Mouse (Mus musculus) c-Kit-positive CD71-positive TER-119-negative erythroid progenitor cells, embryonic 14.5 days (primary cell): ENCODE measurements at regions not wholly inside any gene's neighbourhood (a gene's known extent, or its start where the extent isn't known, plus 50 kb on each side); places are given as distances from the start of the nearest gene placed in this dataset.

Source experiments
- DNase-seq: peaks from one replicate; pipeline ENCODE4 v3.0.0-alpha.2; 2013; ENCODE audit warnings: low read depth

- no peak for DNase-seq
Observed at GRCm38 (mm10) chr19:21146860-21147390, 125.2 kb upstream of the Zfand5 start.

GRCm38 (mm10) chr19:21144659-21145283 lies 127.3 kb upstream of the Zfand5 start:
- DNase-seq = peak; percentile 13

- no peak for DNase-seq
Observed at GRCm38 (mm10) chr19:21143970-21144595, 128.0 kb upstream of the Zfand5 start.

- DNase-seq = no peak
Observed at GRCm38 (mm10) chr19:21140456-21140855, 131.6 kb upstream of the Zfand5 start.

GRCm38 (mm10) chr19:21138998-21139495 lies 133.0 kb upstream of the Zfand5 start:
- DNase-seq = no peak

- DNase-seq = no peak
Observed at GRCm38 (mm10) chr19:21136756-21137155, 135.3 kb upstream of the Zfand5 start.

DNA sequence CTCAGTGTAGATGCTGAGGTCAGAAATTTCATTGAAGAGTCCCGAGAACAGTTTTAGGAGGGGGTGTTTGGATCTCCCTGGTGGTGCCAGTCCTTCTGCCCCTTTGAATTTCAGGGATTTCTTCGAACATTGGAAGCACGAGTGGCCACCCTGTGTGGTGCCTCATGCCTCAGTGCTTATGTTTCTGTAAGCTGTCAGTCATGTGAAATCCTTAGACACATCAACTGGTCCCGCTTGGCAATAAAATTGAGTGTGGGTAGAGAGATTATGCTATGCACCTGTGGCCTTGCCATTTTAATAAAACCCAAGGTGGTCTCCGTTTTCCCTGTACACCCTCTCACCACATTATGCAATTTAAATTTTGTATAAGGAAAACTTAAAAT lies 136.1 kb upstream of the Zfand5 start:
- DNase-seq = no peak

DNA sequence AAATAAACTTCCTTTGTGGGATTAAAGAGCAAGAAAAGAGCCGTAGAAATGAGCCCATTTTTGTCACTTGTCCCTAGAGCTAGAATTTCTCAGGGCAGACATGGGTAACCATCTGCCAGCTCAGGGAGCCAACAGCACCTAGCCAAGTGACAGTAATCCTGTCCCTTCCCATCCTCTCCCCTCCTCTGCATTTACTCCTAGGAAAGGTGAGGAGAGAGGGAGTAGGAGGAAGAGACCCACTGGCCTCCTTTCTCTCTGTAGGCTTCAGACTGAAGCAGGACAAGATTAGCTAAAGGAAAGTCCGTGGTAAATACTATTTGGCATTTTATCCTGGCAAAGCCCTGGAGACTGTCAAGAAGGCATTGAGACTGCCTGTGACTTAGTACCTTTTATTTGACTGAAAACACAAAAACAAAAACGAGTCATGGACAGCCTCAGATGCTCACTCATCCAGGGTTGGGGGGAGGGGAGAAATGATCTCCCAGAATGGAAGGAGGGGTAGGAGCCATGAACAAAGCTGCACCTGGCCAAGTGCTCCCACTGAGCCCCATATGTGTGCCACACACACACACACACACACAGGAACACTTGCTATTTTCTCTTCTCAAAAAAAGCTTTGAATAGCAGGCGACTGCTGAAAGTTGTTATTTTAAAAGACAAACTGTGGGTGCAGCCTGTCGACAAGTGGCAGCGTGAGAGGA lies 136.6 kb upstream of the Zfand5 start:
- DNase-seq = no peak

DNA sequence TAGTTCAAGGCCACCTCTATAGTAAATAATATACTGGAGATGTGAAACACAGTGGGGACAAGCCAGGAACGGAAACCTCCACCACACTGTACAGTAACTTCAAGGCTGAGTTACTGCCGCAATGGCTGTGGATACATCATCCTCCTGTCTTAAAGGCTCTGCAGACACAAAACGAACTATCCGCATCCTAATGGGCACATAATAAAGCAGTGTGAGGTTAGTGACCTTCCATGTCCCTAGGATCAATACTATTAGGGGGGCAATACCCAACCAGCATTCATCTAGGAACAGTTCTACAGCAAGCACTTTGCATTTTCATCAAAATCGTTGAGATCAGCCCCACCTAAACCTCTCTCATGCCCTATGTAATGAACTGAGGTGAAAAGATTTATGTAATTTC lies 142.4 kb upstream of the Zfand5 start:
- DNase-seq = no peak

DNA sequence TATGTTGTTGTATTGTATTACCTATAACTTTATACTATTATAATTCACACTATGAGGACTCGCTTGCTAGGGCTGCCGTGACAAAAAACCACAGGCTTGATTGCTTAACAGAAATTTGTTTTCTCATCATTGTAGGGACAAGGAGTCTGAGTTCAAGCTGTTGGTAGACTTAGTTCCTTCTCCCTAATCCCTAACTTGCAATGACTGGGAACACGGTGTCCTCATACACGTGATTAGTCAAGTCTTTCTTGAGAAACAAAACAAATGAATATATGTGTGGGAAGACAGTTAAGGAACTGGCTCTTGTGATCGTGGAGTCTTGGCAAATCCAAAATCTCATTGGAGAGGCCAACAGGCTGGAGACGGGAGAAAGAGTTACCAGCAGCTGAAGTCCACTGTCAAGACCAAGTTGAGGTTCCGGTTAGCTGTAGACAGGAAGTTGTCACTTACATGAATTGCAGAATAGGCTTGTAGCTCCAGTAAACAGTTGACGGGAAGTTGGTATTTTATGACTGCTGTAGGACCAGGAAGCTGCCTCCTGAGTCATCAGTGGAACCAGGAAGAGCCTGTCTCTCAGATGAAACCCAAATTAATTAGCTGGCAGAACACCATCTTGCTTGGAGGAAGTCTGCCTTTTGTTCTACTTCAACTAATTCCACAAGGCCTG lies 144.9 kb upstream of the Zfand5 start:
- DNase-seq = no peak

DNA sequence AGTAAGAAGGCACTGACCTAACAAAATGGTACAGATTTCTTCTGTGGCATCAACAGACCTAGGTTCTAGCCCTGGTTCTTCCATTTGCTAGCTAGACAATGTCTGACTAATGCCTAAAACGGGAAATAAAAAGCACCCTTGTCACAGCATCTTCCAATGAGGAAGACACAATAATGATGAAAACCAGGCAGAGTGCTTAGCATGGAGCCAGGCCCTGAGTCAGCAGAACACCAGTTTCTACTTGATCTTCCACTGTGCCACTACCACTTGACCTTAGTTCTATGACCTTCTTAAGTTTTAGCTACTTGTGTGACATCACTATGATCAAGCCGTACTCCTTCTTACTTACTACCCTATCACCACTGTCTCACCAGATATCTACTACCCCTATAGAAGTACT lies 145.4 kb upstream of the Zfand5 start:
- no peak for DNase-seq

GRCm38 (mm10) chr19:21119477-21119876 lies 152.6 kb upstream of the Zfand5 start:
- no peak for DNase-seq

DNA sequence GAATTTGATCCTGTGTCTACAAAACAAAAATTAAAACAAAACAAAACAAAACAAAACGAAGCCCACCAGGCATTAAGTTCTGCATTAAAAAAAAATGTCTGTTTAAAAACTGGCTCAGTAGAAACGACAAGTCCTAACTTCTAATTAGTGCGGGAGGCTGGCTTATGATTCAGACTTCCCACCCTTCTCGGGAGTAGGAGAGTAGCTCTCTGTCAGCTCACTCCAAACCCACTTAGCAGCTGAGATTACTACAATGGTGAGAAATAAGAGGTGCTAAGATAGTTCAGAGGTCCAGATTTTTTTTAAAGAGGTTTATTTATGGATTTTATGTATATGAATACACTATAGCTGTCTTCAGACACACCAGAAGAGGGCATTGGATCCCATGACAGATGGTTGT lies 153.3 kb upstream of the Zfand5 start:
- no peak for DNase-seq

- no peak for DNase-seq
Observed at GRCm38 (mm10) chr19:21115693-21116092, 156.4 kb upstream of the Zfand5 start.

DNA sequence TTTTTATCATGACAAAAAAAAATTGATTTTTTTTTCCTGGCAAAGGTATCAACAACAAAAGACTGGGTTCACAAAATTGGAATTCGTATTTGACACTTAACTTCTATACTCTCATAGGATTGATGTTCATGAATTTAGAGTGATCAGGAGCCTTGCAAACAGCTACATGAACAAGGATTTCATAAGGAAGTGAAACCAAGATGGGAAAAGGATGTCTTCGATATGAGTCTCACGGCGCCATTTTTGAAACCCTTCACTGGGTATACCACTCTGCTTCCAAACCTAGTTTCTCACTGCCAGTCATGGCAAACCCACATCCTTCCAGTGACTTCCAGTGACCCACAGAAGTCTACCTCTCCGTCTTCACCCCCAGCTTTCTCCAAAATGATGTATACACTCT lies 157.8 kb upstream of the Tmc1 start:
- DNase-seq = no peak

- DNase-seq = no peak
Observed at GRCm38 (mm10) chr19:21108311-21108710, 154.3 kb upstream of the Tmc1 start.

DNA sequence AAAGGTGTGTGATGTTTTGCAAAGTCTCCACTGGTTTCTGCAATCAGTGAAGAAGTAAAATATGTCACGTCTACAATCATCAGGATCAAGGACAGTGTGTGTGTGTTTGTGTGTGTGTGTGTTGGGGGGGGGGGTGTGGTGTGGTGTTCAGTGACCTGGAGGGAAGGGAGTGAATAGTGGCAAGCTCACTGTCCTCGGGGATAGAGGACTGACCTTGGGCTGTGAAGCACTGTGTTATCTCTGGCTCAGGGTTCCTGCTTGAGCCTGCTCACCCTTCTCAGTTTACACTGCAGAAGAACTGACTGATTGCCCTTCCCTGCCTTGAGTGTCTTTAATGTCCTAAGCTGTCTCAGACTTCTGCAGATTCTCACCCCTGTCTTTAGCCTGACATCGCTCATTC lies 153.7 kb upstream of the Tmc1 start:
- no peak for DNase-seq

GRCm38 (mm10) chr19:21107275-21107674 lies 153.3 kb upstream of the Tmc1 start:
- no peak for DNase-seq

GRCm38 (mm10) chr19:21106766-21107165 lies 152.8 kb upstream of the Tmc1 start:
- no peak for DNase-seq

DNA sequence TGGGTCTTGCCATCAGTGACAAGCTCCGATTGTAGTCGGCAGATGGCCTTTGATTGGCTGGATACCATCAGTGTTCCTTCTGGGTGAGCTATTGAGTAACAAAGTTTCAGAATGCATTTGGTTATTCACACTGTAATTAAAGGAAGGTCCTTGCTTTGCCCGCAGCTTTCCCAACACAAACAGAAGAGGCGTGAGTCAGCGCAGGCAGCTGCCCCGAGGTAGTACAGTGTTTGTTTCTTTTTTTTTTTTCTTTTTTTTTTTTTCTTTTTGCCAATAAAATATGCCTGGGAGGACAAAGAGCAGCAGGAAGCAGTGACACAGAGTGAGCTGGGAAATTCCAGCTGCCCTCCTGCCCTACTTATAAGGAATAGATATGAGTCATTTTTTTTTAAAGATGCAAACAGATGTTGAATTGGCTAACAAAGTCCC lies 152.3 kb upstream of the Tmc1 start:
- no peak for DNase-seq

DNA sequence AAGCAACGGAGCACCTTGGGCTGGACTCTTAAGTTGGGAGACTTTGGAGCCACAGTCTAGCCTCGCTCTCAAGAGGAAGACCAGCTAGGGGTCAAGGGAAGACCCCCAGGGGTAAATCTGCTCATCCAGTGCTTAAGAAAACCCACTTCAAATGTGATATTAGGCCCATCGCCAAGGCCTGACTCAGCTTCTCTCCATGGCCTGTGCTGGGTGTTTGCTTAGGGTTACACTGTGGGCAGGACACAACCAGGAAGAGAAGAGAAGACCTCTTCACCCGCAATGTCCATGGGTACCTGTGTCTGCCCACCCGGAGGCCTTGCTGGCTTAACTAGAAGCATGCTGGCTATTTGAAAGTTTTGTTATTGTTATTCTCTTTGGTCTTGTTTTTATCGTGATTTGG lies 151.0 kb upstream of the Tmc1 start:
- no peak for DNase-seq

GRCm38 (mm10) chr19:21104462-21104936 lies 150.5 kb upstream of the Tmc1 start:
- peak; percentile 42 for DNase-seq
